ENCODE assay signal across 18 mouse cellular contexts in genomic region chr10:97966931-97967330, GRCm38 (mm10).
DNase-seq lines count a peak whose midpoint lies in the region; ATAC-seq lines count a peak whose summit lies in the region.
"Had no signal": no experiment of that assay in that cellular context is flagged by ENCODE, and none has a peak within 500 bp of the region (broad histone marks: within the 10 kb centered on the region; RNA-seq: fewer than 3 reads in every experiment).

No protein-coding gene starts in this region.

- no peak for DNase-seq in frontal cortex, postnatal 10 days (ENCODE audit: low spot score in 2 of 2)
- peak; percentile 13 for DNase-seq in left cerebral cortex, adult 11 months (ENCODE audit: low spot score)
- DNase-seq in left cerebral cortex, adult 18-20 months (ENCODE audit: low spot score in 2 of 2) = no peak
- peak; percentile 6 for DNase-seq in right cerebral cortex, adult 18-20 months
- no peak for DNase-seq in right cerebral cortex, postnatal 10 days (ENCODE audit: low spot score in 2 of 2)
- DNase-seq in liver = no peak
- DNase-seq: adrenal gland, postnatal 10 days; cerebellum, adult 18-20 months; cerebellum, postnatal 14 days; heart, adult 2 months; kidney, adult 11 months; kidney, postnatal 14 days; lung, embryonic 14.5 days; lung, postnatal 14 days; right cerebral cortex, postnatal 14 days had no signal

- ATAC-seq in frontal cortex, adult (ENCODE audit: low TSS enrichment) = peak; percentile 94
- ATAC-seq: inflammation-experienced regulatory T-cells, adult 6 months; Patski had no signal

Comparison
In these comparisons a context has a peak if more than half of its experiments do, and no peak if none do; other contexts are left out.
1. DNase-seq: peak in left cerebral cortex, adult 11 months (single experiment) and right cerebral cortex, adult 18-20 months (single experiment); none in frontal cortex, postnatal 10 days (0 of 2), left cerebral cortex, adult 18-20 months (0 of 2), right cerebral cortex, postnatal 10 days (0 of 2) and liver (single experiment).